Mouse (Mus musculus): Measurements from ENCODE around the gene Gm7138.
A peak's percentile ranks its signal among the peaks of the same experiment; 100 is the strongest.
"Not testable (repeated sequence)": the region's sequence is repeated elsewhere in the genome, so short reads cannot be mapped to it uniquely, and the experiment has no call there.

Gm7138 gene

DNA sequence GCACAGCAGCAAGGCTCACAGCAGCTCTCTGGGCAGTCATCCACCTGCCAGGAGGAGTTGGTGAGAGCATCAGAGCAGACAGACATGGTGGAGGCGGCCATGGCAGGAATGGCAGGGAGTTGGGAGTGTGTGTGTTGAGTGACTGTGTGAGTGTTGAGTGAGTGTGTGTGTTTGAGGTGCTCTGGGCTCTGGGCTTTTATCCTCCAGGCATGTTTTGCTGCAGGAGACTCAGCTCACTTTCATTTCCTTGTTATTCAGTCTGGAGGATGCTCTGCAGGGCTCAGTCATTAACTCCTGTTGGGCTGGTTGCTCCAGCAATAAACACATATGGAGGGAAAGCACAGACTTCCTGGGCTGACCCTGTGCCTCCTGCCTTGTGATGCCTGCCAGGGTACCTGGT is at the start of gene Gm7138:
Gene Gm7138 (minus strand): TSS at position 101 of the 400 bp plus-strand sequence.
- not testable (repeated sequence) for DNase-seq

DNA sequence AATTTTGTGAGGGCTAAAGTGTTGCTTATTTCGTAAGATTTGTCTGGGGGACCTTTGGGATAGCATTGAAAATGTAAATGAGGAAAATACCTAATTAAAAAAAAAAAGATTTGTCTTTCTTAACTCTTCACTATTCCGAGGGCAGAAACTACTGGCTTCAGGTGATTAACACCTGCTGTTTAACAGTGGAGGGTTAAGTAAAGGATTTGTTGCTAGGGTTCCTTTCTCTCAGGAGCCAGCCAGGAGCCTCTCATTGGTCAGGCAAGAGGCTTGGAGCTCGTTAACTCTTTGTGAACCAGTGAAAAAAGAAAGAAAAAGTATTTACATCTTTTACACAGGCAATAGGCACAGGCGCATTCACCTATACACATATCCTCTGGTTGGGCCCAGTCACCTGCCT is 42.5 kb upstream of the Gm7138 start:
- DNase-seq, result no peak

- no peak for DNase-seq
Measured at GRCm38 (mm10) chr10:77818523-77818922, 41.8 kb upstream of the Gm7138 start.

- peak; percentile 33 for DNase-seq
Measured at GRCm38 (mm10) chr10:77815514-77815913, 38.8 kb upstream of the Gm7138 start.

DNA sequence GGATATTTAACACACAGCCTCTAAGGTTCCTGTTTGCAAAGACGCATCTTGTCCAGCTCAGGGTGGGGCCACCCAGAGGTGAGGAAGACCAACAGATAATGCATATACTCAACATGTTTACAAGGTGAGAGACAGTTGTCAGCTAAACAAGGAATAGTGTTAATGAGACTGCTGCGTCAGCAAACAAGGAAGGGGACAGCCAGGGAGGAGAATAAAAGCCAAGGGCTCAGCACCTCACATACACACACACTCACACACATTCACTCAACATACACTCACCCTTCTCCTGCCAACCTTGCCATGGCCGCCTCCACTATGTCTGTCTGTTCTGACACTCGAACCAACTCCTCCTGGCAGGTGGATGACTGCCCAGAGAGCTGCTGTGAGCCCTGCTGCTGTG is 37.6 kb upstream of the Gm7138 start, which contains the start of gene Gm2696:
Gene Gm2696 (plus strand): TSS at position 301 of the 400 bp plus-strand sequence.
- DNase-seq, result no peak

GRCm38 (mm10) chr10:77811743-77812142 is 35.0 kb upstream of the Gm7138 start, which contains the start of gene Gm9507:
Gene Gm9507 (minus strand): TSS chr10:77811843.
- no peak for DNase-seq

DNA sequence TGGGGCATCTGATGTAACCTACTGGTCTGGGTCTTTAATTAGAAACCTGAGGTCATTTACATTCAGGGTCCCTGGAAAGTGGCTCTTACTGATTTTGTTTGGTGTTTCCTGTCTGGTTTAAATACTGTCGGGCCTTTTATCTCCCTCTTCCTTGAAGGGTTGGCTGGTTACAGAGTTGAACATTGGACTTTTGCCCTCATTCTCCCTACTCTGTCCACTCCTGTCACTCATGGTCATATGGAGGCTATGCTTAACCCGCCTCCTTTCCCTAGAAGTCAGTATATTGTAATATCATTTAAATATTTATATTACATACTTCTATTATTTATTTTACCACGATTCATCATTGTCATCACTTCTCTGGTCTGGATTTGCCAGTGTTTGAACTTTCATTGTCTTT is 27.4 kb upstream of the Gm7138 start:
- no peak for DNase-seq

- DNase-seq, result no peak
Measured at GRCm38 (mm10) chr10:77798921-77799508, 22.3 kb upstream of the Gm7138 start, which contains the start of gene Gm19668. Gene Gm19668 (minus strand): TSS chr10:77799133.

DNA sequence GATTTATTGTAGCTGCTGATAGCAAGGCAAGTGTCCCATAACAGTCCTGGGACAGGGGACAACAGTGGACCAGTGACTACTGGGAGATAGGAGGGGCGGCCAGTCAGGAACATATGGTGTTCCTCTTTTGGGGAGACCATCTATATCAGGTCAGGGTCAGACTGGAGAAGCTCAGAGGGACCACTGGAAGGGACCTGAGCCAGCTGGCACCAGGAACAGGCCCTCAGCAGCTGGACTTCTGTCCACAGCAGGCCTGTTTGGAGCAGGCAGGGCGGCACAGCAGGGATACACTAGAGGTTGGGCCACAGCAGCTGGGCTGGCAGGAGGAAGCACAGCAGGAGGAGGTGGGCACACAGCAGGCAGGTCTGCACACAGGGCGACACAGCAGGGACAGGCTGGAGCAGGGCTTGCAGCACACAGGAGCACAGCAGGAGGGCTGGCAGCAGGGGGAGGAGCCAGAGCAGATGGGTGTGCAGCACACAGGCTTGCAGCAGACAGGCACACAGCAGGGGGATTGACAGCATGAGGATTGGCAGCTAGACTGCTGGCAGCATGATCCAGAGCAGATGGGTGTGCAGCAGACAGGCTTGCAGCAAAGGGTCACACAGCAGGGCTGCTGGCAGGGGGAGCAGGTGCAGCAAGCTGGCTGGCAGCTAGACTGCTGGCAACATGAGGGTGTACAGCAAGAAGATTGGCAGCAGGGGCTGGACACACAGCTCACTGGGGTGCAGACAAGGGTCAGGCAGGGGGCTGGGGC is 21.6 kb upstream of the Gm7138 start:
- not testable (repeated sequence) for DNase-seq

DNA sequence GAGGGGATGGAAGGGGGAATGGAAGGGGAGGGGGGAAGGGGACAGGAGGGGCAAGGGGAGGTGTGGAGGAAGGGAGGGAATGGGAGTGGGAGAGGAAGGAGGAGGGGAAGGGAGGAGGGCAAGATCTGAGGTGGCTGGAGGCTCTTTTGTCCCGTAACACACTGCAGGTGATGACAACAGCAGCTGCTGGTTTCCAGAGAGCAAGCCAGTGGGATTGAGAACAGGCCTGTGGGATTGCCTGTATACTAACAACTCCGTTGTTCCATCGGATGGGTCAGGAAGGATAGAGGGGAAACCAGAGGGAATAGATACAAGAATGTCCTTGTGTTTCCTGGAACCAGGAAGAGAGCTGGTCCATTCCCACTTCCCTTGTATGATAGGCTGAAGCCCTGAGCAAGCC is 20.9 kb upstream of the Gm7138 start:
- no peak for DNase-seq

DNA sequence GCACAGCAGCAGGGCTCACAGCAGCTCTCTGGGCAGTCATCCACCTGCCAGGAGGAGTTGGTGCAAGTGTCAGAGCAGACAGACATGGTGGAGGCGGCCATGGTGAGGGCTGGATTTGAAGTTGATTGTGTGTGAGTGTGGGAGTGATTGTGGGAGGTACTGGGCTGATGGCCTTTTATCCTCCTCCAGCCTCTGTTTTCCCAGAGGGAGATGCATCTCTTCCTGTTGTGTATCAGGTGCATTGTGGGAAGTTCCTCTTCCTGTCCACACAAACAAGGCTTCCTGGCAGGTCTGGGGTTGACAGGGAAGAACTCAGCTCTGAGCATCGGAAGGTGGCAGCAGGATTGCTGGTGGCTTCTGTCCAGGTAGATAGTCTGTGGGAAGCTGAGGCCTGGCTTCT is 18.2 kb upstream of the Gm7138 start, which contains the start of gene Gm9639:
Gene Gm9639 (minus strand): TSS at position 101 of the 400 bp plus-strand sequence.
- no peak for DNase-seq

GRCm38 (mm10) chr10:77788621-77789020 is 11.9 kb upstream of the Gm7138 start:
- DNase-seq, result no peak

- not testable (repeated sequence) for DNase-seq
Measured at GRCm38 (mm10) chr10:77787876-77788275, 11.1 kb upstream of the Gm7138 start, which contains the start of gene Gm7137. Gene Gm7137 (minus strand): TSS chr10:77788200.

DNA sequence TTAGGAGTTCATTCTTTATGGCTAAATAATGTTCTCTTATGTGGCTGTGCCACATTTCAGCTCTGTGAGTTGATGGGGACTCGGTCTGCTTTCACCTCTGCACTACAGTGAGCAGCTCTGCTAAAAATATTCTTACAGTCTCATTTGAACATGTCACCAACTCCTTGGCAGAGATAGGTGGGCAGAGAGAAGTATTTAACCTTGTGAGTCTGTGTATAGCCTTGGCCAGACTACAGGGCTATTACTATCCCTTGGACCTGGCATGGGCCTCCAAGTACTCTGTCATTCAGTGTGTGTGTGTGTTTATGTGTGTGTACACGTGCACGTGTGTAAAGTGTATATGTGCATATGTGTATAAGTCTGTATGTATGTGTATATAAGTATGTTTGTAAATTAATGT is 6.7 kb upstream of the Gm7138 start:
- not testable (repeated sequence) for DNase-seq

DNA sequence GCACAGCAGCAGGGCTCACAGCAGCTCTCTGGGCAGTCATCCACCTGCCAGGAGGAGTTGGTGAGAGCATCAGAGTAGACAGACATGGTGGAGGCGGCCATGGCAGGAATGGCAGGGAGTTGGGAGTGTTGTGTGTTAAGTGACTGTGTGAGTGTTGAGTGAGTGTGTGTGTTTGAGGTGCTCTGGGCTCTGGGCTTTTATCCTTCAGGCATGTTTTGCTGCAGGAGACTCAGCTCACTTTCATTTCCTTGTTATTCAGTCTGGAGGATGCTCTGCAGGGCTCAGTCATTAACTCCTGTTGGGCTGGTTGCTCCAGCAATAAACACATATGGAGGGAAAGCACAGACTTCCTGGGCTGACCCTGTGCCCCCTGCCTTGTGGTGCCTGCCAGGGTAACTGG is 5.7 kb upstream of the Gm7138 start, which contains the start of gene Gm3250:
Gene Gm3250 (minus strand): TSS at position 101 of the 400 bp plus-strand sequence.
- not testable (repeated sequence) for DNase-seq

GRCm38 (mm10) chr10:77772142-77772541 is 4.6 kb downstream of the Gm7138 start:
- not testable (repeated sequence) for DNase-seq

GRCm38 (mm10) chr10:77771225-77771624 is 5.5 kb downstream of the Gm7138 start, which contains the start of gene Gm3238:
Gene Gm3238 (minus strand): TSS chr10:77771325.
- not testable (repeated sequence) for DNase-seq

GRCm38 (mm10) chr10:77769727-77770126 is 7.0 kb downstream of the Gm7138 start:
- no peak for DNase-seq

DNA sequence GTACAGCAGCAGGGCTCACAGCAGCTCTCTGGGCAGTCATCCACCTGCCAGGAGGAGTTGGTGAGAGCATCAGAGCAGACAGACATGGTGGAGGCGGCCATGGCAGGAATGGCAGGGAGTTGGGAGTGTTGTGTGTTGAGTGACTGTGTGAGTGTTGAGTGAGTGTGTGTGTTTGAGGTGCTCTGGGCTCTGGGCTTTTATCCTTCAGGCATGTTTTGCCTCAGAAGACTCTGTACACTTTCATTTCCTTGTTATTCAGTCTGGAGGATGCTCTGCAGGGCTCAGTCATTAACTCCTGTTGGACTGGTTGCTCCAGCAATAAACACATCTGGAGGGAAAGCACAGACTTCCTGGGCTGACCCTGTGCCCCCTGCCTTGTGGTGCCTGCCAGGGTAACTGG is 17.2 kb downstream of the Gm7138 start, which contains the start of gene Gm3233:
Gene Gm3233 (minus strand): TSS at position 101 of the 400 bp plus-strand sequence.
- not testable (repeated sequence) for DNase-seq

DNA sequence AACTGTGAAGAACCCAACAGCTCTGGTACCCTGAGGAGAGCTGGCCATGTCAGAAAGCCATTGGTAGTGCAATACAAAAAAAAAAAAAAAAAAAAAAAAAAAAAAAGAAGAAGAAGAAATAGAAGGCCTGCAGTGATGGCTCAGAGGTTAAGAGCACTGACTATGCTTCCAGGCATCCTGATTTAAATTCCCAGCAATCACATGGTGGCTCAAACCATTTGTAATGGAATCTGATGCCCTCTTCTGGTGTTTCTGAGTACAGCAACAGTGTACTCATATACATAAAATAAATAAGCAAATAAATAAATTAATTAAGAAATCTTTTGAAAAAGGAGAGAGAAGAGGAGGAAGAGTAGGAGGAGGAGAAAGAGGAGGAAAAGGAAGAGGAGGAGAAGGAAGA is 23.3 kb downstream of the Gm7138 start:
- DNase-seq, result no peak

GRCm38 (mm10) chr10:77752312-77752711 is 24.4 kb downstream of the Gm7138 start:
- not testable (repeated sequence) for DNase-seq

- not testable (repeated sequence) for DNase-seq
Measured at GRCm38 (mm10) chr10:77751254-77751653, 25.5 kb downstream of the Gm7138 start, which contains the start of gene Gm9736. Gene Gm9736 (minus strand): TSS chr10:77751354.

DNA sequence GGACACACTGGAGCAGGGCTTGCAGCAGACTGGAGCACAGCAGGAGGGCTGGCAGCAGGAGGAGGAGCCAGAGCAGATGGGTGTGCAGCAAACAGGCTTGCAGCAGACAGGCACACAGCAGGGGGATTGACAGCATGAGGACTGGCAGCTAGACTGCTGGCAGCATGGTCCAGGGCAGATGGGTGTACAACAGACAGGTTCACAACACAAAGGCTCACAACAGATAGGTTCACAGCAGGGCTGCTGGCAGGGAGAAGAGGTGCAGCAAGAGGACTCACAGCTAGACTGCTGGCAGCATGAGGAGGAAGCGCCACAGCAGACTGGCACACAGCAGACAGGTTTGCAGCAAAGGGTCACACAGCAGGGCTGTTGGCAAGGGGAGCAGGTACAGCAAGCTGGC is 26.1 kb downstream of the Gm7138 start:
- DNase-seq, result not testable (repeated sequence)
